Mouse (Mus musculus): ENCODE data around the gene Slc16a1. TPM values are rescaled to one million over a fixed set of nuclear protein-coding genes. Genes with fewer than 3 reads are reported as not detected.
"Not testable (repeated sequence)": the region's sequence is repeated elsewhere in the genome, so short reads cannot be mapped to it uniquely, and the experiment has no call there.

Slc16a1 gene
- total RNA-seq, 2 experiments from 2014 or later = 19.2 to 26.8 TPM

DNA sequence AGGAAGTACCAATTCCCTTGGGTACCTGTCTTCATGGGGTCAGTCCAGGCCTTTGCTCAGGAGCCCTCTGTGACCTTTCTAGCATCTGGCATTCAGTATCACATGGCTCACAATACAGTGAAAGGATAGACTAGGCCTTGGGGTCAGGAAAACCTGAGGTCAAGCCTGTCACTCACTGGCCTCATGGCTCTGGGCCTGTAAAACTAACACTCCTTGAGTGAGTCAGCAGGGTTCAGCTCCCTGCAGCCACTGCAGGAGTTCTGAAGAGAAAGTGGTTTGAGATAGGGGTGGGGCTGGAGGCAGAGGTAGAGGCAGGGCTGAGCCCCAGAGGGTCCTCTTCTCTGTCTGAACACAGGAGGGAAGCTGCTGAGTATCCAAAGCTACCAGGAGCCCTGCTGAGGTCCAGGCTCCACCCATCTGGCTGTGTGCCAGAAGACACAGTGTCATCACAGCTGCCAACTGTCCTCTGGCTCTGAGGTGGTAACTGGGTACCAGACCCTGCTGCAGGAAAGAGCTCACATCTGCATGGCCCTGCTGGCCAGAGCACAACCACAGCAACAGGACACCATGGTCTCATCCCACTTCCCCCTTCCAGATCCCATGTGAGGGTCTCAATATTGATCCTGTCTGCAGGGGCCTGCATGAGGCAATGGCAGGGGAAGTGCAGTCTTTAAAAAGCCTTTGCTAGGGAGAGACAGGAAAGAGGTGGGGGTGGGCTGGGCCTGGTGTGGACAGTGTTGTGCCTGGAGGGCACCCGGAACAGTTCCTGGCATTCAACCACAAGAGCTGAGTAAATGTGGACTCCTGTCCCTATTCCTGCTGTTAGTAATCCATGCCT is 31.9 kb downstream of the Slc16a1 start:
- intact Hi-C loops (cut with DNase I); DNase-seq (ENCODE audit: low spot score in 2 of 2): not testable (repeated sequence)

GRCm38 (mm10) chr3:104671543-104671942 is 33.1 kb downstream of the Slc16a1 start:
- intact Hi-C loops (cut with DNase I) = no loop called here
- DNase-seq (ENCODE audit: low spot score in 2 of 2) = peak; percentile 29 to 32

DNA sequence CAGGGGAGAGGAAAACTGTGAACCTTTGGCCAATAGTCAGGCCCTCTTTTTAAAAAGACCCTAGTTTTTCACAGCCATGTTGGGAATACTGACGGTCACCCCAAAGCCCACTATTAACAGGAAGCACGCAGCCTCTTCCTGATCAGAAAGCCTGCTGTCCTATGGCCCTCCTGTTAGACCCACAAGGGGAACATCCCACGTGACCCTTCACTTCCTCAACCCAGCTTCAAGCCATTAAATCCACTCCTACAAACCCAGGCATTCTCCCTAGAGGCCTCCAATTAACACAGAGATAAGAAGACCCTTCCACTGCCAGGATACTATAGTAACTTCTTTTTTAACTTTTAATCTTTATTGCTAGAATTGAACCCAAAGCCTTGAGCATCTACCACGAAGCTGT is 33.6 kb downstream of the Slc16a1 start:
- intact Hi-C loops (cut with DNase I) = no loop called here
- DNase-seq (ENCODE audit: low spot score in 2 of 2) = no peak

- DNase-seq (ENCODE audit: low spot score in 2 of 2) = no peak
- intact Hi-C loops (cut with DNase I) = loop anchor here (2.0 kb wide), 2 partner anchors 133 to 161 kb away; no protein-coding TSS in a partner anchor
Measured at GRCm38 (mm10) chr3:104673642-104674328, 35.3 kb downstream of the Slc16a1 start.

- no peak for DNase-seq (ENCODE audit: low spot score in 2 of 2)
Measured at GRCm38 (mm10) chr3:104674329-104675220, 36.1 kb downstream of the Slc16a1 start.

DNA sequence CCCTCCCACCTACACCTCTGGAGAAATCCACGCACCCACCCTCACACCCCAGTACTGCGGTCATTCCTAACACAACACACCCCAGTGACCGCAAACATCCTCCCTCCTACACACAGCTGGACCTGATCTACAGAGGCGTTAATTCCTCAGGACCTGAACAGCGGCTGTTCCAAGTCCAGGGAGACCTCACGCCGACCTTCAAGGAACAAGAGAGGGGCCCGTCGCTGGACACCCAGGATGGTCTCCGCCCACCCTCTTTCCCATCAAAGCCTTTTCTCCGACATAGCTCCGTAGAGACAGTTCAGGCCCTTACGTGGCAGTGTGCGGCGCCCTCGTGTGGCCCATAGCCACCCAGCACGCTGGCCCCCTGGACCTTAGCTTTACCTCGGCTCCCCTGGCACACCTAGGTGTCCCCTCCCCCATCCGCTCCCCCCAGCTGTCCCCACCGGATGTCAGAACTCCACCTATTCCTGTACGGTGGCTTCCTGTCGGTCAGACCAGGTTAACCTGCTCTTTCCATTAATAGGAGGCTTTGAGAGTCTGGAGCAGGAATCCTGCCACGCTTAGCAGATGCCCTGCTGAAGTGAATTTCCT is 36.9 kb downstream of the Slc16a1 start:
- intact Hi-C loops (cut with DNase I) = loop anchor here (2.0 to 5.0 kb wide), 3 partner anchors 33 to 163 kb away; no protein-coding TSS in a partner anchor
- peak; percentile 57 for DNase-seq (ENCODE audit: low spot score in 2 of 2)

More at GRCm38 (mm10) chr3:104674329-104675220, 36.1 kb downstream of the Slc16a1 start:
- intact Hi-C loops (cut with DNase I) = loop anchor here (2.0 to 5.0 kb wide), 3 partner anchors 32 to 162 kb away; no protein-coding TSS in a partner anchor

GRCm38 (mm10) chr3:104677781-104678180 is 39.3 kb downstream of the Slc16a1 start:
- no peak for DNase-seq (ENCODE audit: low spot score in 2 of 2)
- intact Hi-C loops (cut with DNase I) = loop anchor here (5.0 kb wide), 1 partner anchor 35 kb away; no protein-coding TSS in a partner anchor

DNA sequence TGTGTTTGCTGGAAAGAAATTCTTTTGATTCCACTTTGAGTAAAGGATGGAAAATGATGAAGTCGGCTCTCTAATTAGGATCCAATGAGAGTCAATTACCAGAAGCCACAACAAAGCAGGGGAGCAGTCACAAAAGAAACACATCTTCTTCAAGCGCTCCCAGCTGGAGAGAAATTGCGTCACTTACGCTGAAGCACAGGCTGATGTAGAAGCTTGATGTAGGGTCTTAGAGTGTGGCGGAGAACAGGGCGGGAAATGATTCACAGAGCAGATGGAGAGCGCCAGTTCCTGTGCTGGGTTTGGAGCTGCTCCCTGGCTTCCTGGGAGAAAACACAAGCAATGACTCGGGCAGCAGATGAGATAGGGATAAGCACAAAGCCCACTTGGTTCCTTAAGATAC is 40.4 kb downstream of the Slc16a1 start:
- no peak for DNase-seq (ENCODE audit: low spot score in 2 of 2)
- intact Hi-C loops (cut with DNase I) = loop anchor here (5.0 kb wide), 1 partner anchor 37 kb away; no protein-coding TSS in a partner anchor

- intact Hi-C loops (cut with DNase I) = no loop called here
- DNase-seq (ENCODE audit: low spot score in 2 of 2) = peak; percentile 33 to 57
Measured at GRCm38 (mm10) chr3:104682671-104683504, 44.4 kb downstream of the Slc16a1 start.

- peak; percentile 50 to 58 for DNase-seq (ENCODE audit: low spot score in 2 of 2)
- intact Hi-C loops (cut with DNase I) = no loop called here
Measured at GRCm38 (mm10) chr3:104700751-104701335, 62.4 kb downstream of the Slc16a1 start.

DNA sequence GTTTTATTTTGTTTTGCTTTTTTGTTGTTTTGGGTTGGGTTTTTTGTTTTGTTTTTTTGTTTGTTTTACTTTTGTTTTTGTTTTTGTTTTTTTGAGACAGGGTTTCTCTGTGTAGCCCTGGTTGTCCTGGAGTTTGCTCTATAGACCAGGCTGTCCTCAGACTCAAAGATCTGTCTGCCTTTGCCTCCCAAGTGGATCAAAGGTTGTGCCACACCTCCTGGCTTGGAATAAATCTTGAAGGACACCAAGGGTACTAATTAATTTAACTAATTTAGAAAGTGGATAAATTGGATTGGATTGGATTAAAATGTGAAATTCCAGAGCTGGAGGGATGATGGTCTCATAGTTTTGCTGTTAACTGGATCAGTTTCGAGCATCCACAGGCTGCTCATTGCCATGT is 63.3 kb downstream of the Slc16a1 start:
- no peak for DNase-seq (ENCODE audit: low spot score in 2 of 2)
- intact Hi-C loops (cut with DNase I) = no loop called here

DNA sequence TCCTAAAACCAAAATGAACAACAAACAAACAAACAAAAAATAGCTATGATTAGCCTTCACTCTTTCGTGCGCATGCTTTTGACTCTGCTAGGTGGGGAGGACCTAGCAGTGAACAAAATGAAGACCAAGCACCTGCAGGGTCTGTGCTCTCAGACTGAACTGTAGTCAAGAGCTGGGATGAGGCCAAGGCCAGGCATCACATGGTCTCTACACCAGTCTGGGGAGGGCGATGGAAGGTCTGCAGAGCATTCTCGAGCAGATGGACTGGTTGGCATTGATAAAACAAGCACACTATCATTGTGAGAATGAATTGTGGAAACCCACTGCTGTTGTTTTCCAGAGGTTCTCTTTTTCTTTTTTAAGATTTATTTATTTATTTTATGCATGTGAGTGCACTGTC is 65.5 kb downstream of the Slc16a1 start:
- intact Hi-C loops (cut with DNase I) = no loop called here
- no peak for DNase-seq (ENCODE audit: low spot score in 2 of 2)

GRCm38 (mm10) chr3:104706446-104706845 is 68.0 kb downstream of the Slc16a1 start:
- intact Hi-C loops (cut with DNase I) = no loop called here
- no peak for DNase-seq (ENCODE audit: low spot score in 2 of 2)

DNA sequence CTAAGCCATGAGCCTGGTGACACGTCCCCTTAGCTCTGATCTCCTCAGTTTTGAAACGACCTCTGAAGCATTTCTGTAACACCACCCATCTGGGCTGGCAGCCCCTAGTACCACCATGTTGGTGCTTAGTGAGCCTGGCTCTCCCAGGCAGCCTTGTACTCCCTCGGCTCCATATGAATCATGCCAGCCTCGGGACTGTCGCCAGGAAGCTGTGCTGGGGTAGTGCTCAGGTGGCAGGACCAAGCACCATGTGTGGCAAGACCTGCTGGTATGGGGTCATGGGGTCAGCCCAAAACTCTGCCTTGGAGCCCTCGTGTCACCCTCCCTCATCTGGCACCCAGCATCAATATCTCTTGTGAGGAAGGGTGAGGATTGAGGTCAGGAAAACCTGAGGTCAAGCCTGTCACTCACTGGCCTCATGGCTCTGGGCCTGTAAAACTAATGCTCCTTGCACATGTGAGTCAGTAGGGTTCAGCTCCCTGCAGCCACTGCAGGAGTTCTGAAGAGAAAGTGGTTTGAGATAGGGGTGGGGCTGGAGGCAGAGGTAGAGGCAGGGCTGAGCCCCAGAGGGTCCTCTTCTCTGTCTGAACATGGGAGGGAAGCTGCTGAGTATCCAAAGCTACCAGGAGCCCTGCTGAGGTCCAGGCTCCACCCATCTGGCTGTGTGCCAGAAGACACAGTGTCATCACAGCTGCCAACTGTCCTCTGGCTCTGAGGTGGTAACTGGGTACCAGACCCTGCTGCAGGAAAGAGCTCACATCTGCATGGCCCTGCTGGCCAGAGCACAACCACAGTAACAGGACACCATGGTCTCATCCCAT is 68.7 kb downstream of the Slc16a1 start:
- DNase-seq (ENCODE audit: low spot score in 2 of 2); intact Hi-C loops (cut with DNase I): not testable (repeated sequence)

DNA sequence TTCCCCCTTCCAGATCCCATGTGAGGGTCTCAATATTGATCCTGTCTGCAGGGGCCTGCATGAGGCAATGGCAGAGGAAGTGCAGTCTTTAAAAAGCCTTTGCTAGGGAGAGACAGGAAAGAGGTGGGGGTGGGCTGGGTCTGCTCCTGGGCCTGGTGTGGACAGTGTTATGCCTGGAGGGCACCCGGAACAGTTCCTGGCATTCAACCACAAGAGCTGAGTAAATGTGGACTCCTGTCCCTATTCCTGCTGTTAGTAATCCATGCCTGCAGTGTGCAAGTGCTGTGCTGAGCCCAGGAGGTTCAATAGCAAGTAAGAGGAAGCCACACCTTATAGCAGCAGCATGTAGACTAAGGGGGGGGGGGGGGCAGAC is 69.3 kb downstream of the Slc16a1 start:
- DNase-seq (ENCODE audit: low spot score in 2 of 2); intact Hi-C loops (cut with DNase I): not testable (repeated sequence)
